Mouse (Mus musculus) liver, postnatal 0 days (tissue): ENCODE data around the gene Ptch2.

ENCODE experiments used
- CTCF ChIP-seq: sonication (generic); IDR thresholded peaks from 2 replicates; pipeline ENCODE4 v1.5.1; 2016; ENCODE audit warnings: antibody characterized with exemption, low read depth
- EP300 ChIP-seq: IDR thresholded peaks from 2 replicates; pipeline ENCODE4 v1.6.1; 2016; ENCODE audit warnings: antibody characterized with exemption, low read depth, mild to moderate bottlenecking

DNA sequence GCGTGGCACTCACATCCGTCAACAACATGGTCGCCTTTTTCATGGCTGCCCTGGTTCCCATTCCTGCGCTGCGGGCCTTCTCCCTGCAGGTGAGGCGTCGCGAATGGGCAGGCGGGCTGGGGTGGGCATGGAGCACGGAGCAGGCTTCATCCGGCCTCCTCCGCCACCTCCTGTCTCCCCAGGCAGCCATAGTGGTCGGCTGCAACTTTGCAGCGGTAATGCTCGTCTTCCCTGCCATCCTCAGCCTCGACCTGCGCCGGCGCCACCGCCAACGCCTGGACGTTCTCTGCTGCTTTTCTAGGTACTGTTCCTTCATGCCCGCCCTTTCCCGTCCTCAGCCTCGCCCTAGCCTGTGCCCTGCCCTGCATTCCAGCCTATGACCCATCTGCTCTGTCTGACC is 13.5 kb downstream of the Ptch2 start:
- TF ChIP-seq EP300 (no peak), CTCF (no peak)
